Mouse (Mus musculus) hematopoietic stem cell, adult 5-6 weeks (primary cell): ENCODE results near the gene Abcb6. TPM values are rescaled to one million over a fixed set of nuclear protein-coding genes. Genes with fewer than 3 reads are reported as not detected.

Source experiments
- ATAC-seq, 2 experiments: fragments of 125-278 bp in 1 of 2; replicated peaks in 1 of 2; 2 replicates each; pipeline ENCODE4 v1.8.0; 2016 to 2017; ENCODE audit warnings: inconsistent platforms in 2 of 2, mild to moderate bottlenecking in 2 of 2, moderate number of reproducible peaks in 2 of 2, low read depth in 1 of 2, moderate TSS enrichment in 1 of 2; ENCODE audit not compliant: low FRiP score in 2 of 2, poor library complexity in 2 of 2, severe bottlenecking in 2 of 2, insufficient read depth in 1 of 2, low TSS enrichment in 1 of 2
- total RNA-seq: library from RNA; stranded (forward); fragments of 172-1452, 232-1000 nt; gene quantifications from 2 replicates; pipeline ENCODE4 v1.2.3, GENCODE M21; 2017

The Abcb6 gene
- total RNA-seq: 3.4 and 6.2 TPM in 2 replicates

DNA sequence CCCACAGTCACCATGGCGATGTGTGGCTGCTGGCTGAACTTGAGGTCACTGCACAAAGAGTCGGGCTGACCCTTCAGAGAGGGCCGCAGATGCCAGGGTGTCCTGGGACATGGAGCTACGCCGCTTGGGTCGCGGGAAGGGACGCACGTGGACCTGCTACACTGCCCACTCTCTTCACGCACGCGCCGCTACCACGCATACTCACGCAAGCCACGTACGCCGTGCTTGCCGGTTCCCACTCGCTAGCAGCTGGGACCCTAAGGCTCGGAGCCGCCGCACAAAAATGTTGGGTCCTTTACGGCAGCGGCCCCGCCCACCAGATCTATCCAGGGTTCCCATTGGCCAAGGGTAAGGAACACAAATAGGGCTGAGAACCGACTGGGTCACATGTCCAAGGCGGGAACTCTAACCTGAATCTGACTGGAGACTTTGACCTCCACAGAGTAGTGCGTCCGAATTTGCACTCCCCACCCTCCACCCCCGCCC, at the start of gene Abcb6:
TSS of gene Abcb6 (minus strand) at position 288 of the 486 bp plus-strand sequence.
- ATAC-seq: peak; percentile 74 to 88

DNA sequence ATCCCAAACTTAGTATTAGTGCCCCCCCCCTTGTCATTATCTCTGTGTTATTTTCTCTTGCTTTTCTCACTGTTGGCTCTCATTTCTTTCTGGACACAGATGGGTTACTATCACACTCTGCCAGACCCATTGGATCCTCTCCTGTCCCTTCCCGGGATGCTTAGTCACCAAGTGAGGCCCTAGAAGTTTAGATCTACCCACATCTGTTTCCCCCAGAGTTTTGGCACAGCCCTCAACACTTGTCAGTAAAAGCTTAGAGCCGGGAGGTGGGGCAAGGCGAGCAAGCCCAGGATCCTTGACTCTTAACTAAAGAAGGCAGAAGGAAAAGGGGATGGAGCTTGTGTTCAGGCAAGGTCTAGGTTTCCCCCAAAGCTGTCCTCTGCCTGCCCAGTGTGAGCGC, 49.0 kb upstream of the Abcb6 start:
- ATAC-seq: peak; percentile 79 to 82

DNA sequence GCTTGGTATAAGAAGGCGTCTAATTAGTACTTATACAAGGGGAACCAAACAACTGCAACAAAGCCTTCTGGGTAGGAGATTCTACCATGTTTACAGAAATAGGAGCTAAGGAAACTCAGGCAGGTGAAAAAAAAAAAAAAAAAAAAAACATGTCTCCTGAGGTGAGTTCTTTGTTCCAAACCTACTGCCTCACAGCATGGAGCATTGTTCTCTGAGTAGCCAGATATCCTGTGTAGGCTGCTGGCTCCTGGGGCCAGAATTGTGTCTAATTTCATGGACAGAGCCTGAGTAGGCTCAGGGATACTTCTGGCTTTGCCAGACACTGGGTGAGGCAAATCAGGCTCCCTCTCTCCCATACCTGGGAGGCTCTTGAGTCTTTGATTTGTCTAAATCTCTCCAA, 47.5 kb upstream of the Abcb6 start:
- no peak for ATAC-seq

DNA sequence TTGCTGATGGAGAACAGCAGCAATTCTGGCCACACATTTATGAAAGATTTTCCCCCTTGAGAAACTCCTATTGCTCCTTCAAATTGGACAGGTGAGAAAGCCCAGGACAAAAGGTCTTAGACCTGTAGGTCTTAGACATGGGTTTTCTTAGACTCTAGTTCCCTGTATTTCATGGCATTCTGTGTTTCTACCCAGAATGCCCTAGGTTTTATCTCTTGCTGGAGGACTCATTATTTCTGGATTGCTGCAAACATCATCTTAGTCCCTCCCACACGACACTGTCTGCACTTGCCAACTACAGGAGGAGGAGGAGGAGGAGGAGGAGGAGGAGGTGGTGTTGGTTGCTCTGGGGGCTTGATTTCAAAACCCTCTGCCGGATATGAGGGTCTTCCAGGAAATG, 45.9 kb upstream of the Abcb6 start:
- ATAC-seq: no peak

DNA sequence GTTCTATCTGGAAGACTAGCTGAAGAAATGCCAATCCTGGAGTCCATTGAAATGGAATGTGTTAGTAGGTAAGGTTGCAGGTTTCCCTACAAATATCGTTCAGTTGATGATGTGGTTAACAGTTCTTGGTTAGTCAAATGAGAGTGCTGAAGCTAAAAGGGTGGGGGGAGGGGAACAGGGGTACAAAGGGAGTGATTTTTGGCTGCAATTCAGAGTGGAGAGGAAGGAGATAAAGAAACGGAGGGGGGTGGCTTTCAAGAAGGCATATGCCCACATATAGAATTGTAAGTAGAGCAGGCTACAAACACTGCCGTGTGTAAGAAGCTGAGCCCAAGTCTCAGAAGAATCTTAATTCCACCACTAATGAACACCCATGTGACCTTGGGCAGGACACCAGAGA, 45.3 kb upstream of the Abcb6 start:
- no peak for ATAC-seq

DNA sequence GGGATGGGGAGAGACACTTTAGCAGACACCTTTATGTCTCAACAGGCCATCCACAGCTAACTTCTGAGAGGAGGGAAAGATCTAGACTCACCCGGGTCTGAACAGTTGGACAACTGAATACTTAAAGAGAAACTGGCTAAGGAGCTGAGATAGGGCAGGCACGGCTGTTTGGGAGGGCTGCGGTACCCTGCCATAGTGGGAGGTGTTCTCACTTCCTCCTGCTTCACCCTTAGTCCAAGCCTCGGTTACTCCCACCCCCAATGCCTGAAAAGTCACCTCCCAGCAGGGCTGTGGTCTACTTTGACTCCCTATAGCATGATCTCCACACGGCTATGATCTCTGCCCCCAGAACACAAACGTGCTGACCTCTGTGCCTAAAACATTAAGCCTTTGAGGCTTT, 43.3 kb upstream of the Abcb6 start:
- ATAC-seq: peak; percentile 48 to 53; a peak in 3 of 4 replicates

DNA sequence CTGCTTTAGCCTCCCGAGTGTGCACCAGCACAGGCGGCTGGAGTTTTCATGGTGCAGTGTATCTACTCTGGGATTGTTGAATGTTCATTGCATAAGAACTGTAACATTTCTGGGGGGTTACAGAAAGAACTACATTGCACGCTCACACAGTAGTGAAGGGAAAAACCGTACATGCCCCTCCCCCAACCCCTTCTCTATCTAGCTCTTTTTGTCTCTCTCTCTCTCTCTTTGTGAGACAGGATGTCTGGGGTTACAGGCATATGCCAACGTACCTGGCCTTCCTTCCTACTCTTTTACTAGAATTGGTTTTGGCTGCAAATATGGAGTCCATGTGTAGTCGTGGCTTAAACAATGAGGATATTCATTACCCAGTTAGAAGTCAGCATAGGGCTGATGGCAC, 42.7 kb upstream of the Abcb6 start:
- no peak for ATAC-seq

DNA sequence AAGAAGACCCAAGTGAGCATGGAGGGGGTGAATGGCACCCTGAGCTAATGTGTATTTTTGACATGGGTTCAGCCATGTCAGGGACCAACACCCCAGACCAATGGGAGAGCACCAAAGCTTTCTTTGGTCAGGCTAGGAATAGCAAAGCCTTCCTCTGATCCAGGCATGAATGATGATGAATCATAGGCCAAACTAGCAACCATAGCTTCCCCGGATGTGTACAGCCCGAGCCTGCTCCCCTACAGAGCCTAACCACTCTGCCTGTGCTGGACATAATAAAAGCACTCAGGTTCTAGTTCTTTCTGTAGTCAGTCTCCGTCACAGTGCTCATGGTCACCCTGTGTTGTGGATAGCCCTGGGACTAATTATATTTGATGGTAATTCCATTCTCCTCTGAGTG, 41.3 kb upstream of the Abcb6 start:
- ATAC-seq: no peak

DNA sequence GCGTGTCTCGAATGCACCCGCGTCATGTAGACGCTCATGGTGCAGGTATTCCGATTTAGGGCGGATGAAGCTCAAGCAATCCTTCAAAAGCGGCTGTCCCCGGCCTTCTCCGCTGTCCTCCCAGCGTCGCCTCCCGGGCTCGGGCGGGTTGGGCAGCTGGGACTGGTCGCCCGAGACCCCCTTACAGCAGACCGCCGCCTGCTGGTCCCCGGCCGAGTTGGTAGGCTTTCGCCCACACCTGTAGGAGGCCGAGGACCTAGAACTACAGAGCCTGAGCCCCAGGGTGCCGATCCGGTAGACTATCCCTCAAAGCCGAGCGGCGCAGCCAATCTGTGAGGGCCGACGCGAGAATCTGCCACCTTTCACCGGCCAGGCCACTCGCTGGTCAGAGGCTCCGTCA, 39.3 kb upstream of the Abcb6 start, which contains the start of gene Tuba4a:
TSS of gene Tuba4a (minus strand) at position 335 of the 400 bp plus-strand sequence.
- ATAC-seq: peak in 1 of 2 experiments; percentile 5; a peak in 1 of 4 replicates

DNA sequence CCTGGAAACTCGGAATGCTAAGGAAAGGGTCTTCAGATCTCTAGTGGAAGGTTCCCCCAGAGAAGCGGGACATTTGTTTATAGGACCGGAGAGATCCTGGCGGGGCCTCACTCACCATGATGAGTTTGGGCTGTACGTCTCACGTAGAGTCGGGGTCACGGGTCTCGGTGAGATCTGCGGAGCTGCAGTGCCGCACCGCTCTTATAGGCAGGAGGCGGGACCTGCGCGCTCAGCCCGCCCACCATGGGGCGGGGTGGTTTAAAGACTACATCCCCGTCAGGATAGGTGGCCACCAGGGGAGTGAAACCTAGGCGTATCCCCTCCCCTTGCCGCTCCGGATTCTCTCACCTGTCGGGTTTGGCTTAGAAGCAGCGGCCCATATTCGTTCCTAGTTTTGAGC, 38.9 kb upstream of the Abcb6 start:
- peak; percentile 84 to 86 for ATAC-seq

DNA sequence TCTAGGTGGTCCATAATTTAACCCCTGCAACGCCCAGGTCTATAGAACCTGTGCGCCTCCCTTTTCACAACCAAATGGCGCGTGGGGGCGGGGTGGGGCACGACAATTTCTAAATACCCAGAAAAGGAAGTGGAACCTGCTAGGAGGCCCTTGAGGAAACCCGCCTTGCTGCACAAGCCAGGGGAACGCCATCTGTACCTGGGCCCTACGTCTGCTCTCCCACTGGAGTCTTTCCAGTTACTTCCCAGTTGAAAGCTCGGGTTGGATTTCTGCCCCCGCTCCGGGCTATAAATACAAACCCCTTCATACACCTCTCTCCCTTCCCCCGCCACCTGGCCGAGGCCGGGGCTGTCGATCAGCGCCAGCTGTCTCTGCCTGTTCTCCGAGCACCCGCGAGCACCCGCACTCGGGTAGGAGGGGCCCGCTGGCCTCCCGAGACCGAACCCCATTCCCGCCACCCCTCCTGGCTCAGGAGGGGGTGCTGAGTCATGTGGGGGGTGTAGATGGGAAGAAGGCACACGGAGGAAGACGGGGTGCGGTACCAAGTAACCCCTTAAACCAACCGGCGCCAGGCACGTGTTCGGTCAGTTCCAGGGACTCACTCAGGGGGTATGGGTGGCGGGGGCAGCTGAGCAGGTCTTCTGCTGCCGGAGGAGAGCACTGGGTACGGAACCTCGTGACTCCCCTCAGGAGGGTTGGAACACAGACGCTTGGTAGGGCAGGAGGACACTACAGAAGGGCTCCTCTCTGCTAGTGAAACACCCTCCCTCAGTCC, 38.2 kb upstream of the Abcb6 start:
- ATAC-seq: peak; percentile 22 to 27; a peak in 3 of 4 replicates

DNA sequence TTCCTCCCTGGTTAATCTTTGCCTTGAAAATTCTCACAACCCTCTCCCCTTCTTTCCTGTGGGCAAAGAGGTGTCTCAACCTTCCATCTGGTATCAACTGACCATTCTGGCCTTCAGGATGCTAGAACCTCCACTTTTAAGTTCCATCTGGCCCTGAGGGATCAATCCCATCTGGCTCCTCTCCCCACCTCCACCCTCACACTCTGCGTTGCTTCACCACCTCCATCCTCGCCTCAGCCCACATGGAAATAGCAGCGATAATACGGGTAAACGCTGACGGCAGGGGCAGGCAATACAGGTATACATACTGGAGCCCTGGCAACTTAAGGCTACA, 37.7 kb upstream of the Abcb6 start:
- ATAC-seq: no peak

DNA sequence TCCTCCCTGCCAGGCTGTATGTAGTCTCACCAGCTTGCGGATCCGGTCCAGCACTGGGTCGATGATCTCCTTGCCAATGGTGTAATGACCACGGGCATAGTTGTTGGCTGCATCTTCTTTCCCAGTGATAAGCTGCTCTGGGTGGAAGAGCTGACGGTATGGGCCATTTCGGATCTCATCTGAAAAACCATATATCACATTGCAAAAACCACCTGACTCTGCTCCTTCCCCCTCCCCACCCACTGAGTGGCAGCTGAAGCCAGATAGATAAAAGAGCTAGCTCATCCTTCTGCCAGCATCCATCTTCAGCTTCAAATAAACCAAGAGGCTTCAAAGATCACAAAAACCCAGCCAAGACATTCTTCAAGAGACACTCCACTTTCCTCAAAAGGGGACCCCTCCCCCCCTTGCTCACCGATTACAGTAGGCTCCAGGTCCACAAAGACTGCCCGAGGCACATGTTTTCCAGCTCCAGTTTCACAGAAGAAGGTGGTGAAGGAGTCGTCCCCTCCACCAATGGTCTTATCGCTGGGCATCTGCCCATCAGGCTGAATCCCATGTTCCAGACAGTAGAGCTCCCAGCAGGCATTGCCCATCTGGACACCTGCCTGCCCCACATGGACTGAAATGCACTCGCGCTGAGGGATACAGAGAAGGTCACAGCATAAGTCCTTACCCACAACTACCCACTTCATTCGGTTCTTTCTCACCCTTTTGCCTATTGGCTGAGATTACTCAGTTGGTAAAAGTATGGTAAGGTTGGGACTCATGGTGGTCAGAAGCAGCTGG, 36.8 kb upstream of the Abcb6 start:
- no peak for ATAC-seq

DNA sequence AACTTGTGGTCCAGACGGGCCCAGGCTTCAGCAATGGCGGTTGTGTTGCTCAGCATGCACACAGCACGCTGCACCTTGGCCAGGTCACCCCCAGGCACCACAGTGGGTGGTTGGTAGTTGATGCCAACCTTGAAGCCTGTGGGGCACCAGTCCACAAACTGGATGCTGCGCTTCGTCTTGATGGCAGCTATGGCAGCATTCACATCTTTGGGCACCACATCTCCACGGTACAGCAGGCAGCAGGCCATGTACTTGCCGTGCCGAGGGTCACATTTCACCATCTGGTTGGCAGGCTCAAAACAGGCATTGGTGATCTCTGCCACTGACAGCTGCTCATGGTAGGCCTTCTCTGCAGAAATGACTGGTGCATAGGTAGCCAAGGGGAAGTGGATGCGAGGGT, 35.6 kb upstream of the Abcb6 start:
- ATAC-seq: no peak

DNA sequence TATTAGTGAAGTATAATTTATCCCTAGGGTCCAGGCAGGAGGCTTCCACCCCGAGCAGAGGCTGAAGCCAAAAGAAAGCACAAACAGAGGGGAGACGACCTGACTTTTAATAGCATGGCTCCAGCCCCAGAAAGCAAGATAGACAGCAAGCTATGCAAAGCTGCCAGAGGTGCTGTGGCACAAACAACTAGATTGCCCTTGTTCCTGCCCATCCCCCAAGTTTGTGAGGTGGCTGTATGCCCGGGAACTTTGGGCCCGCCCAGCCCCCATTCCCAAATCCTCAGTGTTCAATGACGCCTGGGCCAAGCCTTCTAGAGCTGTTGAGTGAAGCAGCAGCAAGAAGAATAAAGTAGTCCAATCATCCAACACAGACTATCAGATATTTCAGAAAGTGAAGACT, 34.7 kb upstream of the Abcb6 start:
- ATAC-seq: no peak

DNA sequence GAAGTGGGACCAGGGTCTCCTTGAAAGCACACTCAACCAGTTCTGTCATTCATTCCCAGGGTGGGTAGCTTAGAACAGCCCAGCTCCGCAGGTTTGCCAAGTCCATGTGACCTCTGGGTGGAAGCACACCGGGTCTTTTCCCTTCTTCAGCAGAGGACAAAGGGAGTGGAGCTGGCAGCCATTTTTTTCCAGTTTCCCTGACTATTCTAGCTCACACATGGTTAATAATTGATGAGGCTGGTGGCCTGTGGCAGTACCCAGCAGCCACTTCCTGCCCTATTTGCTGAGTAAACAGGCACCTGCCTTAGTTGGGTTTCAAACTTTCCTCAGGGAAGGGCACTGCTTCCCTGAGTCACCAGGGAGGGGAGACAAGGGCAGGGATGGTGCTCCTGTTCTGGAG, 34.2 kb upstream of the Abcb6 start:
- no peak for ATAC-seq

DNA sequence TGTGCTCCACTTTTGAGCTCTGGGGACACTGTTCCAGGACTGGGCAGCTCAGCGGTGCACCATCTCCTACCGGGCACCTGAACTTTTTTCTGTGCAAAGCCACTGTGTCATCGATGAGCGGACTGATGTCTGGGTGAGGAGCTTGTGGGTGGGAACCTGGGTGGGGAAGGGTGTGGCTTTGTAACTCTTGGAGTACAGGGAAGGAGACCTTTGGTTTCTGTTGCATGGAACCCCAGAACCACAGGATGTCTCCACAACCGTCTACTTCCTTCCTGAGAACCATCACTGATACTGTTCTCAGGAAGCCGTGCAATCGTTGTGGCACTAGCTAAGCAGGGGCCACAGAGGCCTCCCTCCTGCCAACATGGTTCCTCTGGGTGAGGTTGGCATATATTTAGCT, 32.9 kb upstream of the Abcb6 start:
- ATAC-seq: peak; percentile 65 to 68

DNA sequence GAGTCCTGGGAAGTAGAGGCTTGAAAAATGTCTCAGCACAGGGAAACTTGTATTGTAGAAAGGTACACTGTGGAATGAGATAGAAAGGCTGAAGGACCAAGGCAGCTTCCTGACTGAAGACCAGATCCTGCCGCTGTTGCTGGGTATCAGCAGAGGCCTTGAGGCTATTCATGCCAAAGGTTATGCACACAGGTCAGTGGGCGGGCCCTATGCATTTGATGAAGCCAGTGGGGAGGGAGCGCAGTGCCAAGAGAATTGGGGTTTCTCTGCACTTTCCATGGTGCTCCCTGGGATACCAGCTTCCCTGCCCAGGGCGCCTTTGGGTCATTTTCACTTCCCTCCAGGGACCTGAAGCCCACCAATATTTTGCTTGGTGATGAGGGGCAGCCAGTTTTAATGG, 32.4 kb upstream of the Abcb6 start:
- no peak for ATAC-seq
